Mouse (Mus musculus): ENCODE results near the gene Duxf3.

The Duxf3 gene

GRCm38 (mm10) chr10:58221571-58221970, 10.9 kb downstream of the Duxf3 start:
- peak; percentile 34 for DNase-seq

- DNase-seq: peak; percentile 29
These were observed 11.7 kb downstream of the Duxf3 start for GRCm38 (mm10) chr10:58220726-58221125.

- DNase-seq: peak; percentile 14
These were observed 15.1 kb downstream of the Duxf3 start for GRCm38 (mm10) chr10:58217366-58217765.

- DNase-seq: no peak
These were observed 17.1 kb downstream of the Duxf3 start for GRCm38 (mm10) chr10:58215353-58215752.

GRCm38 (mm10) chr10:58214934-58215333, 17.5 kb downstream of the Duxf3 start:
- no peak for DNase-seq

GRCm38 (mm10) chr10:58214497-58214896, 18.0 kb downstream of the Duxf3 start:
- no peak for DNase-seq

GRCm38 (mm10) chr10:58212230-58212629, 20.2 kb downstream of the Duxf3 start:
- DNase-seq: peak; percentile 12

GRCm38 (mm10) chr10:58211213-58211612, 21.3 kb downstream of the Duxf3 start:
- DNase-seq: no peak

- DNase-seq: no peak
These were observed 22.0 kb downstream of the Duxf3 start for GRCm38 (mm10) chr10:58210514-58210913.

GRCm38 (mm10) chr10:58209710-58210467, 22.6 kb downstream of the Duxf3 start:
- no peak for DNase-seq

- no peak for DNase-seq
These were observed 25.7 kb downstream of the Duxf3 start for GRCm38 (mm10) chr10:58206639-58207404.

- no peak for DNase-seq
These were observed 26.5 kb downstream of the Duxf3 start for GRCm38 (mm10) chr10:58205986-58206385.
